Mouse (Mus musculus): ENCODE data around the gene G3bp1.
A peak's percentile ranks its signal among the peaks of the same experiment; 100 is the strongest.

G3bp1 gene

GRCm38 (mm10) chr11:55464707-55465106 lies 4.8 kb upstream of the G3bp1 start:
- no peak for DNase-seq (ENCODE audit: low read depth, low spot score)

GRCm38 (mm10) chr11:55465177-55465576 lies 4.3 kb upstream of the G3bp1 start:
- no peak for DNase-seq (ENCODE audit: low read depth, low spot score)

GRCm38 (mm10) chr11:55468012-55468411 lies 1.5 kb upstream of the G3bp1 start:
- no peak for DNase-seq (ENCODE audit: low read depth, low spot score)

DNA sequence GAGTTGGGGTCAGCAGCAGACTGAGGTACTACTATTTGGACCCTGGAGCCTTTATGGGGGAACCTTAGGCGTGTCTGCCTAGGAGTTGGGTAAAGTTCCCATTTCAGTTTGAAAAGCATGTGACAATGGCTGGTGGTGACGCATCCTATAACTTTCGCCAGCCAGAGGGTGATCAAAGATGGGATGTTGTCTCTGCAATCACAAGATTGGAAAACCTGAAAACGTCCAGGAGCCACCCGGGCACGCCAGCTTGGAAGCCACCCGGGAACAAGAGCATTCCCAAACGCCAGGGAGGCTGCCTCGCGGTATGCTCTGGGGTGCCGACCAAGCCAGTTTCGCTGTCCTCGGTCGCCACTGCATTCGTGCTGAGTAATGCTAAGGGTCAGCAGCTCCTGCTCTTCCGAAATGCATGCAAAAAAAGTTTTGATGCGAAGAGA lies 856 bp upstream of the G3bp1 start:
- DNase-seq (ENCODE audit: low read depth, low spot score), result no peak

- DNase-seq (ENCODE audit: low read depth, low spot score), result no peak
These were observed 622 bp downstream of the G3bp1 start for GRCm38 (mm10) chr11:55469923-55470691.

GRCm38 (mm10) chr11:55470761-55471160 lies 1.3 kb downstream of the G3bp1 start:
- DNase-seq (ENCODE audit: low read depth, low spot score), result no peak

DNA sequence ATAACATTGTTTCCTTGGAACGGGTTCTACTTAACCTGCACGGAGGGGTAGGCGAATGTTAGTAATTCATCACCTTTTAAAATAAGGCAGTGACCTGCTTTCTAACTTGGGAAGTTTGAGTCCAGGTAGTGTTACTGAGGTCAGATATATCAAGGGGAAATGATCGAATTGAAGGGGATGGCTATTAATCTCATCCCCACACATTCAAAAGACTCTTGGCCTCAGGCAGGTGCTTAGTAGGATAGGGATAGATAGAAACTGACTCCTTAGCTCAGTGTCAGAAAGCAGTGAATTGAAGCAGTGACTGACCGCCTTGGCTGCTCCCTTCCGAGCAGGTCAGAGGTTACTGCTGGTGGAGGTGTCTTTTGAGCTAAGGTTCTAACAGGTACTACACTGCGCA lies 2.0 kb downstream of the G3bp1 start:
- DNase-seq (ENCODE audit: low read depth, low spot score), result no peak

- DNase-seq (ENCODE audit: low read depth, low spot score), result no peak
These were observed 3.7 kb downstream of the G3bp1 start for GRCm38 (mm10) chr11:55473219-55473618.

DNA sequence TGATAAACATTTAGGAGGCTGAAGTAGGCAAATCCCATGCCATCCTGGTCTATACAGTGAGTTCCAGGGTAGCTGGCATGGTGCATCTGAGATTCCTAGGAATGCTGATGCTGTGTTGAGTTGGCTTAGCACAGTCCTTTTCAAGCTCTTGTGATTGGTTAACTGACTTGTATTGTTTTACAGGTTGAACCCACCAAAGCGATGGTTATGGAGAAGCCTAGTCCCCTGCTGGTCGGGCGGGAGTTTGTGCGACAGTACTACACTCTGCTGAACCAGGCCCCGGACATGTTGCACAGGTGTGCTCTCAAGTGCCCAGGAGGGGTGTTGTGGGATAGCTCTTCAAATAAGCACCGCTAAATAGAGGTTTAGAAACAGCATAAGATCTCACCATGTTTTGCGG lies 16.0 kb downstream of the G3bp1 start:
- DNase-seq (ENCODE audit: low read depth, low spot score), result no peak

DNA sequence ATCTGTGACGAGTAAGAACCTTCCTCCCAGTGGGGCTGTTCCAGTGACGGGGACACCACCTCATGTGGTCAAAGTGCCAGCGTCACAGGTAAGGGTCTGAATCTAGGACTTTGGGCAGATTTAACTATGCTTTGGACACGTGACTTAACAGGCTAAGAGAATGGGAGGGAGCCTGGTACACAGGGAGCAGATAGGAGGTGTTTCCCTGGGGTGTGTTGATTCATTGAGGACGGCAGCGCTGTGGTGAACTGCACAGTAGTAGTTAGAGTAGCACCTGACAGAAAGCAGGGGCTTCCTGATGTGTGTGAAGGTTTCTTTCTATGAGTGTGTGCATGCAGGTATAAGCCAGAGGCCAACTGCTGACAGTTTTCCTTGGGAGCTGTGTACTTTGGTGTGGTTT lies 26.7 kb downstream of the G3bp1 start:
- DNase-seq (ENCODE audit: low read depth, low spot score), result no peak

GRCm38 (mm10) chr11:55497885-55498284 lies 28.4 kb downstream of the G3bp1 start:
- DNase-seq (ENCODE audit: low read depth, low spot score), result peak; percentile 13

- DNase-seq (ENCODE audit: low read depth, low spot score), result no peak
These were observed 32.6 kb downstream of the G3bp1 start for GRCm38 (mm10) chr11:55501955-55502531.

GRCm38 (mm10) chr11:55502886-55503285 lies 33.4 kb downstream of the G3bp1 start:
- no peak for DNase-seq (ENCODE audit: low read depth, low spot score)

GRCm38 (mm10) chr11:55505485-55505884 lies 36.0 kb downstream of the G3bp1 start:
- DNase-seq (ENCODE audit: low read depth, low spot score), result no peak

- DNase-seq (ENCODE audit: low read depth, low spot score), result no peak
These were observed 41.9 kb downstream of the G3bp1 start for GRCm38 (mm10) chr11:55511374-55511773.

GRCm38 (mm10) chr11:55517666-55518065 lies 48.2 kb downstream of the G3bp1 start:
- DNase-seq (ENCODE audit: low read depth, low spot score), result no peak

DNA sequence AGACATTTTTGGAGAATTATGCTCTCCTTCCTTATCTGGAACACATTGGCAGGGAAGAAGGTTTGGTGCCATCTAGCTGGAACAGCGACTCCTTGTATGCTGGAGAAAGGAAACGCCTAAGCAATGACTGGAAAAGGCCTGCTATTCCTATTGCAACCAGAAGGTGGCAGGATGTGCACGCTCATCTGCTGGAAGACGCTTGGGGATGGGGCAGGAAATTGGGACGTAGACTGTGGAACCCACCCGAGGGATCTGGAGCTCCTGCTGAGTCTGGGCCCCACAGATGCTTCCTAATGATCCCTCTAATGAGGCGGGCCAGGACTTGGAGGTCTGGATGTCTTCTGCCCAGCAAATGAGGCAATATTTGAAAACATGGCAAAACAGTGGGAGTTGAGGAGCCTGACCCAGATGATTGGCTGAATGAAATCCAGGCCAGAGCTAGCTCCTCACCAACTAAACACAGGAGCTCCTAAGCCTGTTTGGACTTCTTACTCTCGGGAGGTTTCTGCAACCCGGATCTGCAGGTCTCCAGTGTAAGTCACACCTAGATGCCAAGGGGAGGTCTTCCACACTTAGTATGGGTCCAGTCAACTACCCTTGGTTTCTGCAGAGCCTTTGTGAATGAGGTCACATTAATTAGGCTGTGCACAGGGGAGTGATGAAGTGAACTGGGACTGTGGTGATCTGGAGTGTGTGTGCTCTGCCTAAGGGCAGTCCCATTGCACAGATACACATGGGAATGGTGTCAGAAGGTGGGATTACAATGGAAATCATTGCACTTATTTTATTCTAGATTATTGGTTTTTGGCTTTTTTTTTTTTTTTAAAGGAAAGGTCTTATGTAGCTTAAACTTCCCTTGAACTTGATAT lies 49.6 kb downstream of the G3bp1 start:
- peak; percentile 43 for DNase-seq (ENCODE audit: low read depth, low spot score)

- no peak for DNase-seq (ENCODE audit: low read depth, low spot score)
These were observed 61.3 kb downstream of the G3bp1 start for GRCm38 (mm10) chr11:55530741-55531140.

DNA sequence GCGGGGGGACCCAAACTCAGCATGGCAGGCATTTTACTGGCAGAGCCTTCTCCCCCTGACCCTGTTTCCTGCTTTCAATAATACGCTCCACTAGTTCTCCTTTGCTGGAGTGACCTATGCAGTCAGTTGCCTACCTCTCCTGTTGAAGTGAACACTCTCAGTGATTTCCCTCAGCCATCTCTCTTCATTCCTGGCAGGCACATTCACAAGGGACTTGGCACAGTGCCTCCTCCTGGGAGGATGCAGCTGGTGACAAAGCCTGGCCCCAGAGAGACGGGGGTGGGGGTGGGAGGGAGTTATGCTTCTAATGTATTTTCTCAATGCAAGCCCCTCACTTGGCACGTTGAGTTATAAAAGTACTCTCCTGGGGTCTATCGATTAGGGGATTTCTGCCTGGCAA lies 63.9 kb downstream of the G3bp1 start:
- no peak for DNase-seq (ENCODE audit: low read depth, low spot score)

DNA sequence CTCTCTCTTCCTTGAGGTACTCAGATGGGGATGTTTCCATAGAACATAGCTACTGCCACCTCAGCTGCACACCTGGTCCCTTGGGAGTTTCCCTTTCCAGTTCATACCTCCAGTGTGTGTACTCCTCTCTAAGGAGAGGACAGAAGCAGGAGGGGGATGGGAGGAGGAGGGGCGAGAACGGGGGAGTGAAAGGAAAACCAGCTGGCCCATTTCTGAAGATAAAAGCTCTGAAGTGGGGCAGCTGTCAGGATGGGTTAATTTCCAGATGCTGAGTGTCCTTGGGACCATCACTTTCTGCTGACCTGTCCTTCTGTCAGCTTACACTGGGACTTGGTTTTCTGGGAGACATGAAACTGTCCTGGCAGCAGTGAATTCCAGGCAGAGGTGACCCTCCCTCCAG lies 65.3 kb downstream of the G3bp1 start:
- DNase-seq (ENCODE audit: low read depth, low spot score), result no peak

DNA sequence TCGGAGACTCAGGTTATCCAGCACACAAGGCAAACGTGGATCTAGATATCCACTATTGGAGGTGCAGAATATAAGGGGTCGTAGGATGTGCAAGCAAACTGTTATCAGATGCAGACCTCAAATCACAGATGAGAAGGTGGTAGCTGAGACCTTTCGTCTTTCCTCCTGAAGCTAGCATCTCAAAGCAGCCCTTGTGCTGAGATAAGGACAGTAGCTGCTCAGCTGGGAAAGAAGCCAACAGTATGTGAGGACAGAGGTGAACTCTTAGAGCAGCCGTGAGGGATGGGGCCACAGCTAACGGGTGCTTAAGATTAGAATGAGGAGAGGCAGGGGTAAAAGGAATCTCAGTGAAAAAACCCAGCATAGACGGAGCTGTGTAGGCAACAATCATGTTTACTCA lies 72.6 kb downstream of the G3bp1 start:
- no peak for DNase-seq (ENCODE audit: low read depth, low spot score)

- DNase-seq (ENCODE audit: low read depth, low spot score), result no peak
These were observed 73.2 kb downstream of the G3bp1 start for GRCm38 (mm10) chr11:55542671-55543070.
